Mouse (Mus musculus) testis, adult 2 months (tissue): ENCODE measurements at regions not wholly inside any gene's neighbourhood (a gene's known extent, or its start where the extent isn't known, plus 50 kb on each side); places are given as distances from the start of the nearest gene placed in this dataset.

Experiments
- CTCF ChIP-seq: fragments of 200-500 bp; IDR thresholded peaks from 2 replicates; pipeline ENCODE4 v1.5.1; 2012; ENCODE audit warnings: low read depth, mild to moderate bottlenecking, inconsistent platforms, low read length, moderate library complexity; ENCODE audit not compliant: control insufficient read depth, insufficient read depth, insufficient replicate concordance
- POLR2A ChIP-seq: fragments of 200-500 bp; IDR thresholded peaks from 2 replicates; pipeline ENCODE4 v1.6.1; 2012; ENCODE audit warnings: low read depth, mild to moderate bottlenecking, inconsistent platforms, low read length, moderate library complexity; ENCODE audit not compliant: control insufficient read depth

- TF ChIP-seq CTCF (no peak), POLR2A (no peak)
These were observed 210.7 kb upstream of the Zc3h12c start for GRCm38 (mm10) chr9:52379031-52379430.
